Mouse (Mus musculus) embryonic facial prominence, embryonic 13.5 days (tissue): ENCODE results near the gene Tmco5. TPM values are rescaled to one million over a fixed set of nuclear protein-coding genes. Genes with fewer than 3 reads are reported as not detected.

ENCODE experiments used
- ATAC-seq: fragments of 200-750 bp; cut with Nextera tagmentation; 2 replicates; pipeline ENCODE4 v1.8.0; 2017; ENCODE audit warnings: low read depth; ENCODE audit not compliant: insufficient number of reproducible peaks, insufficient read depth, low FRiP score, low TSS enrichment
- H3K27ac ChIP-seq: fragments of 300-500 bp; sonication (generic); 2 replicates; pipeline ENCODE4 v1.5.1; 2015; ENCODE audit warnings: moderate library complexity, mild to moderate bottlenecking, inconsistent platforms
- H3K27me3 ChIP-seq: fragments of 300-500 bp; sonication (generic); 2 replicates; pipeline ENCODE4 v1.6.1; 2015; ENCODE audit warnings: mild to moderate bottlenecking, inconsistent platforms
- H3K36me3 ChIP-seq: fragments of 300-500 bp; sonication (generic); 2 replicates; pipeline ENCODE4 v1.6.1; 2015; ENCODE audit warnings: mild to moderate bottlenecking, inconsistent platforms
- H3K4me1 ChIP-seq: fragments of 300-500 bp; sonication (generic); 2 replicates; pipeline ENCODE4 v1.6.1; 2015; ENCODE audit warnings: inconsistent platforms
- H3K4me2 ChIP-seq: fragments of 300-500 bp; sonication (generic); 2 replicates; pipeline ENCODE4 v1.6.1; 2015; ENCODE audit warnings: moderate library complexity, mild to moderate bottlenecking, inconsistent platforms
- H3K4me3 ChIP-seq: fragments of 300-500 bp; sonication (generic); 2 replicates; pipeline ENCODE4 v1.5.1; 2015; ENCODE audit warnings: mild to moderate bottlenecking, inconsistent platforms
- H3K9ac ChIP-seq: fragments of 300-500 bp; sonication (generic); 2 replicates; pipeline ENCODE4 v1.6.1; 2015; ENCODE audit warnings: mild to moderate bottlenecking, inconsistent platforms
- H3K9me3 ChIP-seq: fragments of 300-500 bp; sonication (generic); 2 replicates; pipeline ENCODE4 v1.6.1; 2016; ENCODE audit warnings: inconsistent platforms
- WGBS: fragments of 180-500 bp; shearing (Covaris S2); methylation state at CpG from one replicate; pipeline ENCODE4 v1.1.7; 2015; ENCODE audit warnings: mixed read lengths; 5-methylcytosine and 5-hydroxymethylcytosine counted together
- polyA plus RNA-seq: library from polyadenylated mRNA; unstranded; fragments of >200 nt; fragmentation: Nextera tagmentation; extraction: Ambion mirVana; gene quantifications from 2 replicates; pipeline ENCODE4 v1.2.1, GENCODE M21; 2015

Gene Tmco5
- polyA plus RNA-seq, 1 experiment from 2014 or later, result not detected

- 0 out of 2 replicates have a peak, but pooled peaks cover 3% of the 10 kb centered on the region for H3K27me3 ChIP-seq
- H3K4me2 ChIP-seq, result peak overlapping the region; percentile 70
- WGBS, result under 1% methylated on average over 9 of the region's 9 CpGs
- peak; percentile 67; the same call in 1 of the 2 replicates for ATAC-seq
- H3K9me3 ChIP-seq, result no peaks in the 10 kb centered on the region
- peak overlapping the region; percentile 58 for H3K9ac ChIP-seq
- H3K27ac ChIP-seq, result no peak overlapping the region
- peak overlapping the region; percentile 42 for H3K4me3 ChIP-seq
- no peaks in the 10 kb centered on the region for H3K36me3 ChIP-seq
- H3K4me1 ChIP-seq, result peaks cover 9% of the 10 kb centered on the region; the same call in 1 of the 2 replicates
Measured at GRCm38 (mm10) chr2:116893988-116894363, 15.5 kb downstream of the Tmco5 start.

GRCm38 (mm10) chr2:116899615-116900272 is 21.3 kb downstream of the Tmco5 start:
- Histone ChIP-seq H3K4me3 (peak overlapping the region; percentile 36), H3K9me3 (no peaks in the 10 kb centered on the region), H3K4me1 (peaks cover 2% of the 10 kb centered on the region), H3K27ac (no peak overlapping the region; the same call in 1 of the 2 replicates), H3K27me3 (peaks cover 3% of the 10 kb centered on the region; the same call in 1 of the 2 replicates), H3K9ac (peak overlapping the region; percentile 56; the same call in 1 of the 2 replicates), H3K36me3 (no peaks in the 10 kb centered on the region), H3K4me2 (peak overlapping the region; percentile 63)
- 11% methylated on average over 19 of the region's 19 CpGs for WGBS
- ATAC-seq, result 0 out of 2 replicates have a peak, but pooled peaks have one; percentile 52

DNA sequence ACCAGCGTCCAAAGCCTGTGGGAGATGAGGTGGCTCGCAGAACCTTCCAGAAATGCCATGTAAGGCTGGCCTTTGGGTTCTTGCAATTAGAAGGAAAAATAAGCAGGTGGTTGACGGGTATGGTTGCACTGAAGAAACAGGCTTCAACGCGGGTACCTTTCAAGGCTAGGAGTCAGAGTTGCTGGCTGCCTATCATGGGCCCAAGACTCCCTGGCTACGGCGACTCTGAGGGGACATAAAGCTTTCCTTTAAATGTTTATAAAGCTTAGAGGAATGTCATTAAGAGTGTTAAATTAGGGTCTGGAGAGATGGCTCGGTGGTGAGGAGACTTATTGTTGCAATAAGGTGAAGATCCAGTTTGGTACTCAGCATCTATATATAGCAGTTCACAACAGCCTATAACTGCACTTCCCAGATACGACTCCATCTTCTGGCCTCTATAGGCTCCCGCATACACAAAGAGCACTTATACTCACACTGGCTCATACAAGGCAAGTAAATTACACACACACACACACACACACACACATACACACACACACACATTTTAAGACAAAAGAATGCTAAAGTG is 21.9 kb downstream of the Tmco5 start:
- Histone ChIP-seq H3K27me3 (peaks cover 3% of the 10 kb centered on the region; the same call in 1 of the 2 replicates), H3K4me3 (peak overlapping the region; percentile 36), H3K36me3 (no peaks in the 10 kb centered on the region), H3K9ac (peak overlapping the region; percentile 56; the same call in 1 of the 2 replicates), H3K9me3 (no peaks in the 10 kb centered on the region), H3K27ac (no peak overlapping the region; the same call in 1 of the 2 replicates), H3K4me1 (peaks cover 2% of the 10 kb centered on the region), H3K4me2 (peak overlapping the region; percentile 63)
- 34% methylated on average over 10 of the region's 10 CpGs for WGBS
- ATAC-seq, result peak; percentile 24; the same call in 1 of the 2 replicates

DNA sequence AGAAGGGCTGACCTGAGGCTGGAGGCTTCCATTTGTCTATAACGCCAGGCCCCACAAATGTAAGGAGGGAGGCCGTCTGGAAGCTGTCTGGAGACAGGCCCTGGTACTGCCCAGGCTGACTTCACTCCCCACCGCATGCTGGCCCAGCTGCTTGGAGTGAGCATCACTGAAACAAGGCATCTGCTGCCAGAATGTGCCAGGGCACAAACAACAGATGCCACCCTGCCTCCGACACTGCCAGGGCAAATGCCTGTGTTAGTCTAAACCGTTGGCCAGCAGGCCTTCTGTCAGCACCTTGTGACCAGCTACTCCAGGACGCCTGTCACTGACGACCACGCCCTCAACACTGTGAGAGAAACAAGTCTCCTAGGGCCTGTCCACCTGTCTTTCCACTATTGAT is 29.8 kb downstream of the Tmco5 start:
- 80% methylated on average over 8 of the region's 8 CpGs for WGBS
- no peaks in the 10 kb centered on the region for H3K9me3 ChIP-seq
- no peak overlapping the region for H3K4me2 ChIP-seq
- no peak overlapping the region for H3K9ac ChIP-seq
- H3K27me3 ChIP-seq, result no peaks in the 10 kb centered on the region
- H3K4me1 ChIP-seq, result no peaks in the 10 kb centered on the region
- no peaks in the 10 kb centered on the region for H3K36me3 ChIP-seq
- no peak overlapping the region for H3K27ac ChIP-seq
- no peak for ATAC-seq
- no peak overlapping the region for H3K4me3 ChIP-seq

GRCm38 (mm10) chr2:116912334-116913070 is 34.0 kb downstream of the Tmco5 start:
- Histone ChIP-seq H3K9ac (no peak overlapping the region), H3K4me2 (no peak overlapping the region), H3K9me3 (no peaks in the 10 kb centered on the region), H3K27me3 (no peaks in the 10 kb centered on the region), H3K36me3 (no peaks in the 10 kb centered on the region), H3K4me3 (no peak overlapping the region), H3K27ac (no peak overlapping the region), H3K4me1 (no peaks in the 10 kb centered on the region)
- no peak for ATAC-seq
- WGBS, result 63% methylated on average over 7 of the region's 7 CpGs

DNA sequence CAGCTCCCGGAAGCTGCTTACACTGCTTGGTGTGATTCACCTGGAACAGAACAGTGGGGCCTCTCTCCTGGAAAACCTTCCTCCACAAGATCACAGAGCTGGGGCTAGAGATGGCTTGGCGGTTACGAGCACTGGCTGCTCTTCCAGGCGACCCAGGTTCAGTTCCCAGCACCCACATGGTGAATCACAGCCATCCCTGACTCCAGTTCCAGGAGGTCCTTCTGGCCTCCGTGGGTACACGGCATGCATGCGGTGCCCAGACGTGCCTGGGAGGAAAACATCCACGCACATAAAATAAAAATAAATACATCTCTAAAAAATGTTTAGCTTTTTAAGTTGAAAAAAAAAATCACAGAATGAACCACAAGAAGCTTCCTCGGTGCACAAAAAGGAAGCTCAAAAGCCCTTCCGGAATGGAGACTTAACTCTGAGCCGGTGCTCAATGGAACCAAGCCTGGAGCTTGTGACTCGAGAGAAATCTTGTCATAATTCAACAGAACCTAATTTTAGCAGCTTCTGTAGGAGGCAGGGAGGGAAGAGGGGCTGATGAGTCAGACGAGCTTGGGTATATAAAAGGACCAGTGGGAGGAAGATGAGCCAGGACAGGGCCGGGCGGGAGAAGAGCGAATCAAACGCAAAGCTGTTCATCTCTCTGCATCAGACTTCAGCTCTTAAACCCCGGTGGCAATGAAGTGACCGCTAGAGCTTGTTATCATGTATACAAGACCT is 35.4 kb downstream of the Tmco5 start:
- no peak overlapping the region for H3K4me2 ChIP-seq
- H3K4me3 ChIP-seq, result no peak overlapping the region
- H3K9me3 ChIP-seq, result no peaks in the 10 kb centered on the region
- no peaks in the 10 kb centered on the region for H3K36me3 ChIP-seq
- no peak overlapping the region for H3K27ac ChIP-seq
- no peak for ATAC-seq
- H3K9ac ChIP-seq, result no peak overlapping the region
- 81% methylated on average over 20 of the region's 20 CpGs for WGBS
- no peaks in the 10 kb centered on the region for H3K27me3 ChIP-seq
- no peaks in the 10 kb centered on the region for H3K4me1 ChIP-seq

DNA sequence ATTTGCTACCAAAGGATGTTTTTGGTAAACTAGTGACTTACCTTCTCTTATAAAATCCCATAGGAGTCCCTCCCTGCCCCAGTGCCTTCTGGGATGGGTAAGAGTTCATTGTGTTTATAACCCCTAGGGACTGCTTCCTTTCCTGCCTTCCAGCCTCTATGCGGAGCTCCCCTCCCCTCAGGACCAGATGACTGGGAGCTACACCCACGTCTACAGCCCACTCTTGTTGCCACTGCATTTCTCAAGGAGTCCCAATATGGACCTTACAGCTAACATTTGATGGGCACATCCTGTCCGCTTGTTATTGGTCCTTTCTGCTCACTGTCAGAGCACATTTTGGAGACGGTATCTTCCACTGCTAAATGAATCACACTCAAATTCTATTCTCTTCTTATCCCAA is 36.1 kb downstream of the Tmco5 start:
- Histone ChIP-seq H3K27me3 (no peaks in the 10 kb centered on the region), H3K4me1 (no peaks in the 10 kb centered on the region), H3K4me2 (no peak overlapping the region), H3K9ac (no peak overlapping the region), H3K27ac (no peak overlapping the region), H3K4me3 (no peak overlapping the region), H3K9me3 (no peaks in the 10 kb centered on the region), H3K36me3 (no peaks in the 10 kb centered on the region)
- WGBS, result 78% methylated on average over 4 of the region's 4 CpGs
- no peak for ATAC-seq

DNA sequence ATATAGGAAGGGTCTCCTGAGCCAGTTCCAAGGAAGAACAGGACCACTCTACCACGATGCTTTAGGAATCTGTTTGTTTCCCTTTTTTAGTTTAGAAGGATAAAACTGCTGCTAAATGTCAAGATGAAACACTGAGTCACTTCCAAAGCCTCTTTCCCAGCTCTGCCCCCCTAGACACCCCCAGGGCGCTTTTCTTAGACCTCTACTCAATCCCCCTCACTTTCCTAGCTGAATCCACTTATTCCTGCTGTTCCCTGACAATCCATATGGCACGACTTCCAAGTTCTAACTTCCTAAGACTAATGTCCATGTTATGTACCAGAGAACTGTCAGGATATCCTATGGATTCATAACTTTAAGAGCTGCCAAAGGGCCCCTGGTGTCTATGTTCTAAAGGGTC is 40.1 kb downstream of the Tmco5 start:
- Histone ChIP-seq H3K9me3 (no peaks in the 10 kb centered on the region), H3K27ac (no peak overlapping the region), H3K9ac (no peak overlapping the region), H3K4me3 (no peak overlapping the region), H3K36me3 (no peaks in the 10 kb centered on the region), H3K4me1 (no peaks in the 10 kb centered on the region), H3K4me2 (no peak overlapping the region), H3K27me3 (no peaks in the 10 kb centered on the region)
- 61% methylated on average over 3 of the region's 3 CpGs for WGBS
- ATAC-seq, result no peak

DNA sequence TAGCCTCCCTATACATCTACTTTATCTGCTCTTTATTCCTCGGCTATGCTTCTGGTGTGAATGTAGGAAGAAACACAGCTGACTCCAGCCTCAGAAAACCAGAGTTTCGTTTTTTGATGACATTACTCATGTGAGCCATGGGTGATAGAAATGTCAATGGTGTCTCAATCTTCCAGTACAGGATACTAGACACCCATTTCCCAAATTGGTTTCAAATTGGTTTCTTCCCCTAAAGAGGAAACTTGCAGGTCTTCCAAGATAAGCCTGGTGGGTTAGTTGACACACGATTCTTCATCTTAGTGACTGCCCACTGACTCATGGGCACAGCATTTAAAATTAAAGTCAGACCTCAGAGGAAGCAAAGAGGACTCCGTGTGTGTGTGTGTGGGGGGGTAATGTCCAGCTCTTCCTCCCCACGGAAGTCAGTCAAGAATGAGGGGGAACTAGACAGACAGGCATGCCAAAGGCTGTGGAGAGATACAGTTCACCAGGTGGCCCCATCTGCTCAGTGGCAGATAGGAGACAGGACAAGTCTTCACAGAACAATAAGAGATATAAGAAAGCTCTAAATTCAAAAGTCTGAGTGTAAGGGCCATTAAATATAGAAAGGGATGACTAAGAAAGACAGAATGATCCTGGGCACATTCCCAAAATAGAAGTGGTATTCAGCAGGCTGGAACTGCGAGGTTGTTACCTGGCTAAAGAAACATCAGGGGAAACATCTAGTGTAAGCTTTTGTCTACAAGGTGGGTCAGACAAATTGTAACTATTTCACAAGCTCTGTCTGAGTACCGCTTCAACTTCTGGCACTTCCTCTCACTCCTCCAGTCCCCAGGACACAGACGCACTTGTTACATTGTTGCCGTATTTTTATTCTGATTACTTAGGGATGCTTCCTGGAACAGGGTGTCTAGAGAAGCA is 44.3 kb downstream of the Tmco5 start:
- WGBS, result 75% methylated on average over 9 of the region's 9 CpGs
- no peak for ATAC-seq

DNA sequence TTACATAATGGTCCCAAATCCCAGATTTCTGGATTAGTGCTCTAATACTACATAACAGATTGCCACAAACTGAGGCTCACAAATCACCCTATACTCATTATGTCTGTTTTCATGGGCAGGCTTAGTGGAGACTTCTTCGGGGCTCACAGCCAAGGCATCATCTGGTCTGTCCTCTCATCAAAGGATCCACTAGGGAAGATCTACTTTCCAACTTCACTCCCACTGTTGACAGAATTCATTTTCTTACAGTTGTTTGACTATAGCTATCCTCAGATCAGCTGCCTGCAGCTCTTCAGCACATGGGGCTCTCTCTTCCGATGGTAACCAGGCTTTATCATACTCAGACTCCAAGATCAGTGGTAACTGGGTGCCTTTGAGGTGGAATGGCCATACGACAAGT is 45.2 kb downstream of the Tmco5 start:
- Histone ChIP-seq H3K9me3 (no peaks in the 10 kb centered on the region), H3K36me3 (no peaks in the 10 kb centered on the region), H3K4me3 (no peak overlapping the region), H3K27ac (no peak overlapping the region), H3K4me1 (no peaks in the 10 kb centered on the region), H3K27me3 (no peaks in the 10 kb centered on the region), H3K9ac (no peak overlapping the region), H3K4me2 (no peak overlapping the region)
- 86% methylated on average over 3 of the region's 3 CpGs for WGBS
- no peak for ATAC-seq

More for the DNA sequence above, 44.3 kb downstream of the Tmco5 start:
- Histone ChIP-seq H3K27me3 (no peaks in the 10 kb centered on the region), H3K9ac (no peak overlapping the region), H3K4me1 (no peaks in the 10 kb centered on the region), H3K9me3 (no peaks in the 10 kb centered on the region), H3K36me3 (no peaks in the 10 kb centered on the region), H3K4me2 (no peak overlapping the region), H3K27ac (no peak overlapping the region), H3K4me3 (no peak overlapping the region)
